Mouse (Mus musculus): ENCODE measurements around the gene Tldc1.

Gene Tldc1

DNA sequence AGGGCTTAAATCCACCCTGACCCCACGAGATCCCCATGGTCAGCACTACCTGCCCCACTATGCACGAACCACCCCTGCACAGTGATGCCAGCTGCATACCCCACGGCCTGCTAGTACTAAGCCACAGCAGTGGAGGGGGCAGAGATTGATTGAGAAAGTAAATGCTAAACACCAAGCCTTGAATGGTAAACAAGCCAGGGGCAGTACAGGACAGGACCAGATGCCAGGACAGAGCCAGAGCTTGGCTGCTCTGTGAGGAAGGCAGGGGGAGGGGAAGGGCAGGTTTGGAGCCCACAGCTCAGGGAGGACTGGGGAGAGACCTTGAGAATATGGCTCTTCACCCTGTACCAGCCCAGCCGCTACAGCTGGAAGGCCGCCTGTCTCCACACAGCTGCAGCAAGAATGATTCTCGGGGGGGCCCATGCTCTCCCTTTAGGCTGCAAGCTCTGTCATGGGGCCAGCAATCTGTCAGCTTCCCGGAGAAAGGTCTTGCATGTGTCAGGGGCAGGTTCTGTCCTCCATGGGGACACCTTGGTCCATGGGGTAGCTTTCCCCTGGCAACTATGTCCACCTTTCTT, 1.5 kb downstream of the Tldc1 start:
- DNase-seq (ENCODE audit: low spot score) = no peak

DNA sequence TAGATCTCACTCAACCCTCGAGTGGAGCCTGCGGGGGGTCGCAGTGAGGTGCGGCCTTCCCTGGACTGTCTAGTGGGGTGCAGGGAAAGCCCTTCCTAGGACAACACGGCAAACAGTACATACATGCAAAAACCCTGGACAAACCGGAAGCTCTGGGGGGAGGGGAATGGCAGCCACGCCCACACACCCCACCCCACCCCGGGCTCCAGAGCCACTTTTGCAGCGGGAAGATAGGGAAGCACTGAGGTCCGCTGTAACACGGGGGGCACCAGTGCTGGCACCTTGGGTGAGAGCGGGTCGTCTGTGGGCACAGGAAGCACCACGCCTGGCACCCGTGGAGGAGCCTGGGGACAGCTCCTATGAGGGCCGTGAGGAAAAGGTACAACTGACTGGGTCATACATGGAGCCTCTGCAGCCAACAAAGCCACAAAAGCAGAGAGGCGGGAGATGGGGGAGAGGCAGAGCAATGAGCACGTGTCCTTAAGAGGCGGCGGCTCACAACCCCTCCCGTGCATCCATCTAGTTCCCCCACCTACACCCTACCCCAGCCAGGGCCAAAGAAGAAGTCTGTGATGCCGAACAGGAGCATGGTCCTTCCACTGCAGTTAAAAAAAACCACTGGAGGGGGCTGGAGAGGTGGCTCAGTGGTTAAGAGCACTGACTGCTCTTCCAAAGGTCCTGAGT, 12.3 kb downstream of the Tldc1 start:
- DNase-seq (ENCODE audit: low spot score) = no peak

DNA sequence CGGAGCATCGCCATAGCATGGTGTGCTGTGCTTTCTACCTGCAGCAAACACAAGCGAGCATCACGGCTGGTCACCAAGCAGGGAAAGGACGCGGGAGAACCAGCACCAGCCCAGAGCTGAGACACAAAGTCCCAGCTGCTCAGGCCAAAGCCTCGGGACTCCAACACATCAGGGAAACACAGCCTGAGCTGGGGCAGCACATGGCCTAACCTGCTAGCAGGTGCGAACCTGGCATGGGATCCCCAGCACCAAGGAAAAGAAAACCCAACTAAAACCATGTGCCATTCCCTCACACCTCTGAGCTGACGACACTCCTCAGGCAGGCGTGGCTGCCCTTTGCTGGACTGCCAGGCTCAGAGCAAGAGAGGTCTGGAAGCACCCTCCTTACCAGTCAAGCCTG, 12.9 kb downstream of the Tldc1 start:
- no peak for DNase-seq (ENCODE audit: low spot score)

DNA sequence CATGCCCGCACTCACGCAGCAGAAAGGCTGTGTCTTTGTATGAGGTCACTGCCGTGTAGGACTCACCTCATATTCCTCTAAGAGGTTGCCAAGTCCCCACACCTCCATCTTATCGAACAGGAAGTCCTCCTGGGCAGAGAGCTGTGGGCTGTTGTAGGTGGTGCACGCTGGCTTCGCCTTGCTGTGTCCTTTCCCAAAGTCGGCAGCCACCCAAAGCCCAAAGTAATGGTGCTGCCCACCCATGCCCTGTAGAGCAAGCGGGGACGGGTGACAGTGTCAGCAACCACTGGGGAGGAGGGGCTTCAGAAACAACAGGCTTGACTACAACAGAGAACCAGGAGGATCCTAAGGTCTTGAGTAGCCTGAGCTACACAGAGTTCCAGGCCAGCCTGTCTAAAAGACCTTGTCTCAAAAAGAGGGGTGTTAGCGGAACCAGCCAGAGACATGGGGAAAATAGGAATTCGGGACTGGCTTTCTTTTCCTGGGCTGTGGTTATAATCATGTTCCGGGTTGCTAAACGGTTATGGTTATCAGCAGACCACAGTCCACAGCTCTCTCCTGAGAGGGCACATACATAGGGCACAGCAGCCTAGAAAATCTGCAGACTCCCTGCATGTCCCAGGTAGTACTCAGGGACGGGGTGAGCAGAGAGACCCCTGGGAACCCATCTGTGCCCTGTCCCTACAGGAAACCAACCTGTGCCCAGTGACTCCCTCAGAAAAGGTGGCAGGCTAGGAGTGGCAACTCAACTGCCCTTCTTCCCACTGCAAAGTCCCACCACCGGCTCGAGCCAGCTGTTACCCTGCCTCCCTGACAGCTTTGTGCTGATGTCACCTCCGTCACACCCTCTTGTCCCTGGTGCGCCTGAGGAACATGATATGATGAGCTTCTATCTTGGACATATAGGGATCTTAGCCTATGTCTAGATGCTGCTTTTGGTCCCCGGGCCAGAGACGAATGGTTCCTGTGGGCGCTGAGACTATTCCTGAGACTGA, 15.7 kb downstream of the Tldc1 start:
- DNase-seq (ENCODE audit: low spot score) = no peak

DNA sequence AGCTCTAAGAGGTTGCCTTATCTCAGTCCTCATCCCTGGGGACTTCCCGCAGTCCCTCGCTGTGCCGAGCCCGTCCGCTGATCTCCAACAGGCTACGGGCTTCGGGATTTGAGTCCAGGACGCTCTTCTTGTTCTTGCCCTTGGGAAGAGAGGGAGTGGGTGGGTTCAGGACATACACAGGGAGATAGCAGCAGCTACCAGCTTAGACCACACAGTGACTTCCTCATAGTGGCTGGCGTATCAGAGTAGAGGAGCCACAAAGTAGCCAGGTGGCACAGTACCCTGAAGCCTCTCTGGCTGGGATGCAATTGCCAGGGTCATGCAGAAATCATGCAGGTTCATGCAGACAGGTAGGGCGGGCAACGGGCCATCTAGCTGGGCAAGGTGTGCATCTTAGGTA, 16.5 kb downstream of the Tldc1 start:
- no peak for DNase-seq (ENCODE audit: low spot score)

DNA sequence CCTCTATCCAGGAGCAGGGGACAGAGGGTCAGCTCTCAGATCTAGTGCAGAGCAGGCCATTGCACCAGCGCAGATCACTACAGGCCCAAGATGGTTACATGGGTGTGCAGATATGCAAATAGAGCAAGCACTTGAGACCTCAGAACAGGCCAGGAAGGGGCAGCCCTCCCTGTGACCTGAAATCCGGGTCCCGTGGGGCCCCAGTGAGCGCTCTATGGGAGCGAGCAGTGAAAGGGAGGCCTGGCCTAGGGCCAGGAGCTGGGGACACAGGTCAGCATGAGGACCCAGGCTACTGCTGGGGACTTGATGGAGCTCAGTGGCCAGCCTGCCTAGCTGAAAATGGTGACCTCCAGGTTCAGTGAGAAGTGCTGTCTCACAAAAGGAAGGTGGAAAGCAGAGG, 21.7 kb downstream of the Tldc1 start:
- DNase-seq (ENCODE audit: low spot score) = no peak

DNA sequence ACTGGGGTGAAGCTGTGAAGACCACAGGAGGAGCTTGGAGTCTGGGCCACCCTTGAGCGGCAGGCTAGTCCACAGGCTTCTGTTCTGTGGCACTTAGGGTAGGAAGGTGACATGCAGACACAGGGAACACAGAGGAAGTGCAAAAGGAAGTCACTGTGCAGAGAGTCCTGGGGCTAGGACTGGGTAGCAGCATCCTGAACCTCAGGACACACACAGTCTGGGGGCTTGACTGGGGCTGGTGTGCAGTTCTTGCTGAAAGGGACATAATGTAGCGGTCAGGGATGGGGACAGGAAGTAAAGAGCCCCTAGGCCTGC, 22.1 kb downstream of the Tldc1 start:
- DNase-seq (ENCODE audit: low spot score) = no peak

DNA sequence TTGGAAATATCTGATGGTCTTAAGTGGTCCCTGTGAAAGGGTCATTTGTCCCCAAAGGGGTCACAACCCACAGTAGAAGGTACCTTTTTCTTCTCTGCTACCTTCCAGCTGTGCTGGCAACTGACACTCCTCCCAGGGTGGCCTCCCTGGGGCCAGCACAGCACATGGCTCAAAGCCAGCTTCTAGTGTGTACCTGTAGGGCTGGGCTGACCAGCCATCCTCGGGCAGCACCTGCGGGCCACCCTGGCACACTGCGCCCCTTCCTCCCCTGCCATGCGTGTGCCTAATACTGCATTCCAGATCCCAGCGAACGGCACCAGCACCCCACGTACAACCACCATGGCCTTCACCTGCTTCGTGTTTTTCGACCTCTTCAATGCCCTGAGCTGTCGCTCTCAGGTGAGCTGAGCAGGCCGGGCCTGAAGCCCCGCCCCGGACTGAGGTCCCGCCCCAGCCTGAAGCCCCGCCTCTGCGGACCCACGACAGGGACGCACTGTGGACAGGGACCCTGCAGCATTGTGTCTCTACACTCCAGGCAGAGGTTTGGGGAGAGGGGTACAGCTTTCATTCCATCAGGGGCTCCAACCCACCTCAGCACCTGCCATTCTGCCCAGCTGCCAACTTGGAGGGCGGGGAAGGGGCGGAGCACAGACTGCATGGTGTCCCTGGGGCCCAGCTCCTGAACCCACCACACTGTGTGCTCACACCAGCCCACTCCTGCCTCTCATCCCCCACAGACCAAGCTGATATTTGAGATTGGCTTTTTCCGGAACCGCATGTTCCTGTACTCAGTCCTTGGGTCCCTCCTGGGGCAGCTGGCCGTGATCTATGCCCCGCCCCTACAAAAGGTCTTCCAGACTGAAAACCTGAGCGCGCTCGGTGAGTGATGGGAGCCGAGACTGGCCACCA, 22.7 kb downstream of the Tldc1 start:
- DNase-seq (ENCODE audit: low spot score) = no peak

DNA sequence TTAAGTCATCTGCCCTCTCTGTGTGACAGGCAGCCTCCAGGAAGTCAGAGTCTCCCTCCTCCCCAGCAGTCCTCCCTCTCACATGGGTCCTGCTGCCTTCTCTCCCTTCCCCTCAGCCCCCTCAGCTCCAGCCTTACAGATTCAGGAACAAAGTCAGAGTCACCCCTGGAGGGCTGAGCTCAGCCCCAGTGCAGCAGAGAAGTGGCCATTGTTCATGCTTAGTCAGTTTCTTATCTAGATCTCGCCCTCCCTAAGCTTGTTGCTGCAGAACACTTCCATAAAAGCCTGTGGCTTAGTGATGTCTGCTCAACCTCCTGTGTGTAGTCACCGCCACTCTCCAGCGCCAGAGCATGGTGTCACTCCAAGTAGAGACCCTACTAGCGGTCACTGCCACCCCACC, 33.6 kb downstream of the Tldc1 start:
- DNase-seq (ENCODE audit: low spot score) = no peak

DNA sequence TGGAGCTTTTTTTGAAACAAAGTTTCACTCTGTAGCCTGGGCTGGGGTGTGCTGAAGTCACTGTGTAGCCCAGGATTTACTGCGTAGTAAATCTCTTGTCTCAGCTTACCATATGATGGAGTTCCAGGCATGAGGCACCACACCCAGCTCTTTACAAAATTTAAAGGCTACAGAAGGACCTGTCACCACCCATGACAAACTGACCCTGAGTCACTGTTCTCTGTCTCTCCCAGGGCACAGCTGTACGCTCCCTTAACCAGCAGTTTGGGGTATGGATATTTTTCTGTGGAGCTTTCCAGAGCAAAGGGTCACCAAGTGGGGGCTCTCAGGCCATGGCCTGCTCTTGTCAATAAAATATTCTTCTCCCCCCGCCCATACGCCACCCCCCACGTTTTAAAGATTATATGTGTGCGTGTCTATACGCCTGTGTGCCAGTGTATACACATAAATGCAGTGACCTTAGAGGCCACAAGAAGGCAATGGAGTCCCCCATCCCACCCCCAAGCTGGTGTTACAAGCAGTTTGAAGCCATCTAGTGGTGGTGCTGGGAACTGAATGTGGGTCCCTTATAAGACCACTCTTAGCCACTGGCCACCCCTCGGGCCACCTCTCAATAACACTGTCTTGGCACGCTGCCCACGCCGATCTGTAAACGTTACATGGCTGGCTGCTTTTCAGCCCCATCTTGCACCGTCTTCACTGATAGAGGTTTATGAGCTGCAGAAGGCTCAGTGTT, 34.8 kb downstream of the Tldc1 start:
- DNase-seq (ENCODE audit: low spot score) = no peak

DNA sequence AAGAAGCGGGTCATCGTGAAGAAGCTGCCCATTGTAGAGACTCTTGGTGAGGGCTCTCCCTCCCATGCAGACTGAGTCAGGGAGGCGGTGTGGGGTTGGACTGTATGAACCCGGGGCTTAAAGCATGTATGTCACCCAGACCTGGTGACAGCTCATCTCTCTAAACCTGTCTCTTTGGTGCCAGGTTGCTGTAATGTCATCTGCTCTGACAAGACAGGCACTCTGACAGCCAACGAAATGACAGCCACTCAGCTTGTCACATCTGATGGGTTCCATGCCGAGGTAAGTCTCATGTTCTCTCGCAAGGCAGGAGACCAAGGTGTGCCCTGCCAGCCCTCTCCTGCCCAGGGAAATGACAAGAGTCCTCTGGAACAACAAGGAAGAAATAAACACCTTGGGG, 35.8 kb downstream of the Tldc1 start:
- DNase-seq (ENCODE audit: low spot score) = no peak

DNA sequence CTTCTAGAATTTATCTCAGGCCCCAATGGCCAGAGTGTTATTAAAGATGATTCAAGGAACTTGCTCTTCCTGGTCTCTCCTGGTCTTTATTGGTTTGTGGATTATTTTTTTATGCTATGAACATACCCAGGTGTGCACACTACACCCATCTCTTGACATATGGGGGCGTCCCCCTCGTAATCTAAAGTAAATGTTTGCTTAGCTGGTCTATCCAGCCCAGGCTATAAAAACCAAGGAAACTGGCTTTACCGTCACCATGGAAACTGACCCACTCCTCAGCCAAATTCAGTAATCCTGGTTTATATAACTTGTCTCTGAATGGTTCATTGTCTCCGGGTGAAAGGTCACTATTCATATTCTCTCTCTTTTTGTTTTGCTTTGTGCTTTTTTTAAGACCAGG, 37.6 kb downstream of the Tldc1 start:
- no peak for DNase-seq (ENCODE audit: low spot score)

DNA sequence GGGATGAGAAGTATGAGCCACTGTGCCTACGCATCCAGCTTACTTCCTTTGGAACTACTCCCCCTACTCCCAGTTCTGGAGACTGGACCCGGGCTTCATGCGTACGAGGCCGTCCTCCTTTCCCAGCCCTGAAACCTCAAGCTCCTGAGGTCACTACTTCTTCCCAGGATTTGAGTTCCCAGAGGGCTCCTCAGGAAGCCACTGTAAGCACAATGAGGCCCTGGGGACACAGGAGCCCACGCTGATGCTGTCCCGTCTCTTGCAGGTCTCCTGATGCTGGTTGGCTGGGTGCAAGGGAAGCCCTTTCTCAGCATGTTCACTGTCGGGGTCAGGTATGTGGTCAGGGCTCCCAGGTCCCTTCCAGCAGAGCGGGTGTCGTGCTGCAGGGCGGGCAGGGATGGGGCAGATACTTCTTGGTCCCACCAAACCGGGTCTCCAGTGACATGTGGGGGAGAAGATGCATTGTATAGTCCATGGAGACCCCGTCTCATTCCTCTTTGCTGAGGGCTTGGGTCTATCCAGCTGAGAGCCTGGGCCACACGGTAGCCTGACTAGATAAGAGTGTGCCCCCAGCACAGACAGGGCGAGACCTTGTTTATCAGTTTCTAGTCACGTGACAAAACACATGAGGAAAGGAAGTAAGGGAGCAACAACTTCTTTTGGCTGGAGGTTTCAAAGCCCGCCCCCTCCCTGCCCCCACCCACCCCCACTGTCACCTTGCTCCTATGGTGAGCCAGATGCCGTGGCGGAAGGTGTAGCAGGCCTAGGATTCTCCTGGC, 39.9 kb downstream of the Tldc1 start:
- DNase-seq (ENCODE audit: low spot score) = no peak

DNA sequence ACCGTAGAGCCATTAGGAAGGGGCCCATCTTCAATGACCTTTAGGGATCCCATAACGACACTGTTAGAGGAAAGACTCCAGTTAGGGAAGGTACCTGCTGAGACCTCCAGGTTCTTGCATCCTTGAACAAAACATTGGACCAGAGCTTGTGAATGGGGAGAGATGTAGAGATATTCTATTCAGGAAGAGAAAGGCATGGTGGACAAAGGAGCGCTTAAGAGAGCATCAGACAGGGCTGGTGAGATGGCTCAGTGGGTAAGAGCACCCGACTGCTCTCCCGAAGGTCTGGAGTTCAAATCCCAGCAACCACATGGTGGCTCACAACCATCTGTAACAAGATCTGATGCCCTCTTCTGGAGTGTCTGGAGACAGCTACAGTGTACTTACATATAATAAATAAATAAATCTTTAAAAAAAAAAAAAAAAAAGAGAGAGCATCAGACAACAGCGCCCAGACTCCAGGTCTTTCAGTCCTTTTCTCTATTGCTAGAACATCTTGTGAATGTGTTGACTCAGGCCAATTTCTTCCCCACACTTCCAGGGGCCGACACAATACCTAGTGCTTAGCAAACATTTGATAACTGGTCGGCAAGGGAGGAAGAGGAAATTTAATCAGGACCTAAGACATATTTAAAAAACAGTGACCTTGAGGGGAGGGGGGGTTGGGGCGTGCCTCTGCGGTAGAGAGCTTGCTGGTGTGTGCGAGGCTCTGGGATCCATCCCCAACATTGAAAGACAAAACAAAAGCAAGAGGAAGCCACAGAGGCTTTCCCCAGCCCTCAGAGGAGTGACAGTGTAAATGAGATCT, 40.9 kb downstream of the Tldc1 start:
- no peak for DNase-seq (ENCODE audit: low spot score)

DNA sequence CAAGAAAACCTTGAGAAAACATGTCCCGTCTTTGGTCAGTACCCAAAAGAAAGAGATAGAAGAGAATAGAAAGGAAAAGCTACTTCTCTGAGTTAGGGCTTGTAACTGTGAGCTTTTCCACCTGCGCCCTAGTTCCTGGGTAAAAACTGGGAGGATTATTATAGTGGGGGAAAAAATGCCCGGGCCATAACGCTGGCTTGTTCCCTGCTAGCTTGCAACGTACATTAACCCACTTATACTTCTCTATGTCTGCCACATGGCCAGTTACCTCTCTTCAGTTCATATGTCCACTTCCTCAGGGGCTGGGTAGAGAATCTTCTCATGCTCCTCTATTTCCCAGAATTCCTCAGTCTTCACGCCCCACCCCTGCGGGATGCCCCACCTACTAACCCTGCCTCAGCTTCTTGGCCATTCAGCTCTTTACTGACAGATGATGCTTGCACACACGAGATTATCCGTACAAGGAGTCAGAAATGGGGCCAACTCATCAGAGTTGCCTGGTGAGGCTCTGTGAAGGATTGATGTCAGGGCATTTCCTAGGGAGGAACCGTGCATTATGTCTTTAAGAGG, 41.8 kb downstream of the Tldc1 start:
- no peak for DNase-seq (ENCODE audit: low spot score)

DNA sequence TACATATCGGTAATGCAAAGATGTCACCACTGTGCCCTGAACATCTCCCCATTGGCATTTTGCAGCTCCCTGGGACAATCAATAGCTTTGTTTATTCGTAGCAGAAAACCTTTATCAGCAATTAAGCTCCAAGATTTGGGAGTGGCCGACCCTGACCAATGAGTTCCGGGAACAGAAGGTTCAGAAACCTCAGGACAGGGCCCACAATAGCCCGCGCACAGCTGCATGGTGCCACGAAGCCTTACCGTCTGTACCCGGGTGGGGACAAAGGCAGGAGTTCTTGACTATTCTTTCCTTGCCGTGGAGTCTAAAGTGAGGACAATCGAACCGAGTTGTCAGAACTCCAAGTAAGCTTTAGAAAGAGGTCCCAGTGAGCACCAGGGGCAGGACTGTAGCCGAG, 46.1 kb downstream of the Tldc1 start:
- DNase-seq (ENCODE audit: low spot score) = no peak

DNA sequence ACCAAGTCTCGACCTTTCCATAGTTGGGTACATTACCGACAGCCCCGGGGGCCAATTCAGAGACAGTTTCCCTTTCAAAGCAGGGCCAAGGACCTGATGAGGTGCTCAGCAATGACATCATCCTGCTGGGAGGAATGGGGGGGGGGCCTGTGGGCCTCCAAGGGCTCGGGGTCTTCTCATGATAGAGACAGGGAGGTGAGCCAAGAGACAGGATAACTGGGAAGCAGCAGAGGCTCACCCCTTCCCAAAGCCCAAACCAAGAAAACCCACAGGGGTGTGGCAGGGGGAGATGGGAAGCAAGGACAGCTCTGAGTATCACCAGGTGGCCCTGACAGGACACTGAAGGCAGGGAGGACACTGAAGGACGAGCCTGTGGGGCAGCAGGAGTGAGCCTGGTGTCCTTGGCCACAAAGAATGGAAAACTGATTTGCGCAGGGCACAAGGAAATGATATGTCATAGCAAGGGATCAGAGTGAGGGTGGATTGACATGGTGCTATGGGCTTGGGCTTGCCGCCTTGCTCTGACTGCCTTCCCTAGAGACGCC, 49.8 kb downstream of the Tldc1 start:
- no peak for DNase-seq (ENCODE audit: low spot score)

DNA sequence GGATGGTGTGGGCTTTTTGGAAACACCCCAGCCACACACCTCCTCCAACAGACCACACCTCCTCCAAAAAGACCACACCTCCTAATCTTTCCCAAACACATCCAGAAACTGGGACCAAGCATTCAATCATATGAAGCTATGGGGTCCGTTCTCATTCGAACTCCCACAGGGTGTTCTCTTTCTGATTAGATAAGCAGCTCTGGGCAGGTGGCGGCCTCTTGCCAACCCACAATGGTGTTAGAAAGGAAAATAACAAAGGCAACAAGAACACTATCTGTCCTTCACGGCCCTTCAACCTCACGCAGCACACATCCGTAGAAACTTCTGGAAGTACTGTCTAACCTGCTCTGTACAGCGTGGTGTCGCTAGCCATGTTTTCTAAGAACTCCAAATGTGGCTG, 51.1 kb downstream of the Tldc1 start:
- no peak for DNase-seq (ENCODE audit: low spot score)

DNA sequence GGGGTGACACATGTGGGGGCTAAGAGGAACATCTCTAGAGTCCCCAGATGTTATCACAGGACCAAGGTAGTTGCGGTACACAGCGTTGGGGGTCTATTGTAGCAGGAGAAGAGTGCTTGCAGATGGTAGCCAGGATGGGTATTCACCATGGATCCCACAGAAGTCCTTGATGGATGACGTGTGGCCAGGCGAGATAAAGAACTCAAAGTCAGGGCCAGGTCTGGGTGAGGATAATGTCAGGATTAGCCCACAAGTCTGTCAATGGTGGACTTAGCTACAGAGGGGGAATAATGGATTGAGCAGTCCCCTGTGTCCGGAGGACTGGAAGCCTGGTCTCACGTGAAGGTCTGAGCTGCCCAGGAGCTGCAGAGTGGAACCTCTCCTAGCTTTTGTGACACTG, 53.6 kb downstream of the Tldc1 start:
- DNase-seq (ENCODE audit: low spot score) = no peak

All from testis, postnatal 14 days (tissue).